Mouse (Mus musculus) cerebellum, adult 11 months (tissue): ENCODE data around the gene Nelfb.
"Not testable (repeated sequence)": the region's sequence is repeated elsewhere in the genome, so short reads cannot be mapped to it uniquely, and the experiment has no call there.

Experiments used
- DNase-seq: peaks from one replicate; pipeline ENCODE4 v3.0.0; 2022

The Nelfb gene

DNA sequence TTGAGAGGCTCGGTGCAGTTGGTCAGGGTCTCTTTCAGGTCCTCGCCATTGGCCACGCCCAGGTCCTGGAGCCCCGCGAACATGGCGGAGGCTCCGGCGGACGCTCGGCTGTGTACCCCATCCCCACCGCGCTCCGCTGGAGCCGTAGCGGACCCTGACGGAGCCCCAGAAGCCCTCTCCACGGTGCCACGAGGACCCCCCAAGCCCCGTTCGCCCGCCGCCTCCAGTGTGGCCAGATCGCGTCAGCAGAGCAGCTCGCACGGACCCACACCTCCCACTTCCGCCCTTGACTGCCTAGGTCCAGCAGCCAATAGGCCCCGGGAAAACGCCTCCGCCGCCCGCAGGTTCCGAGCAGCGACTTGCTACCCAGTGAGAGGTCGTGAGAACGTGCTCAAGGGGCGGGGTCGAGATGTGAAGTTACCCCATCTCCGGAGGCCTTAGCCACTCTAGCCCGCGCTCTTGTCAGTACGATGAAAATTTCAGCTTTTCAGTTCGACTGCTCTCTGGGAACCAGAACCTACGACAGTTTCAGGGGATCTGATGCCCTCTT lies at the start of gene Nelfb:
Gene Nelfb, minus strand, starts transcription at position 369 of the 550 bp plus-strand sequence.
- DNase-seq: peak; percentile 81

DNA sequence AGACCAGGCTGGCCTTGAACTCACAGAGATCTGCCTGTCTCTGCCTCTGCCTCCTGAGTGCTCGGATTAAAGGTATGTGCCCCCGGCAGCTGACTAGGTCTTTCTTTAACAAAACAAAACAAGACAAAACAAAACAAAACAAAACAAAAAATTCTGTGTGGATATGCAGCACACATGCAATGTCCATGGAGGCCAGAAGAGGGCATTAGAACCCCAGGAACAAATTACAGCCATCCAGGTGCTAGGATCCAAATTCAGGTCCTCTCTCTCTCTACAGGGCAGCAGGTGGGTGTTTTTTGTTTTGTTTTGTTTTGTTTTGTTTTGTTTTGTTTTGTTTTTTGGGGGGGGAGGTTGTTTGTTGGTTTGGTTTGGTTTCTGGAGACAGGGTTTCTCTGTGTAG lies 47.6 kb upstream of the Nelfb start:
- DNase-seq: no peak

DNA sequence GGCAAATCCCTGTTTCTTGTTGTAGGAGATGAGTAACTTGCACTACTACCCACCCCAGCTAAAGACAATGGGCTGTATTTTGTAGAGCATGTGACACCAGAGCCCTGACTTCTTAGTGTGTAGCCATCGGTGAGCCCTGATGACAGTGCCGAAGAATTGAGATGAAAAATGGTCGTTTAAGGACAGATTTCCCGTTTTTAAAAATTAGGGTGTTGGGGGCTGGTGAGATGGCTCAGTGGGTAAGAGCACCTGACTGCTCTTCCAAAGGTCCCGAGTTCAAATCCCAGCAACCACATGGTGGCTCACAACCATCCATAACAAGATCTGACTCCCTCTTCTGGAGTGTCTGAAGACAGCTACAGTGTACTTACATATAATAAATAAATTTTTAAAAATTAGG lies 46.0 kb upstream of the Nelfb start:
- DNase-seq: not testable (repeated sequence)

DNA sequence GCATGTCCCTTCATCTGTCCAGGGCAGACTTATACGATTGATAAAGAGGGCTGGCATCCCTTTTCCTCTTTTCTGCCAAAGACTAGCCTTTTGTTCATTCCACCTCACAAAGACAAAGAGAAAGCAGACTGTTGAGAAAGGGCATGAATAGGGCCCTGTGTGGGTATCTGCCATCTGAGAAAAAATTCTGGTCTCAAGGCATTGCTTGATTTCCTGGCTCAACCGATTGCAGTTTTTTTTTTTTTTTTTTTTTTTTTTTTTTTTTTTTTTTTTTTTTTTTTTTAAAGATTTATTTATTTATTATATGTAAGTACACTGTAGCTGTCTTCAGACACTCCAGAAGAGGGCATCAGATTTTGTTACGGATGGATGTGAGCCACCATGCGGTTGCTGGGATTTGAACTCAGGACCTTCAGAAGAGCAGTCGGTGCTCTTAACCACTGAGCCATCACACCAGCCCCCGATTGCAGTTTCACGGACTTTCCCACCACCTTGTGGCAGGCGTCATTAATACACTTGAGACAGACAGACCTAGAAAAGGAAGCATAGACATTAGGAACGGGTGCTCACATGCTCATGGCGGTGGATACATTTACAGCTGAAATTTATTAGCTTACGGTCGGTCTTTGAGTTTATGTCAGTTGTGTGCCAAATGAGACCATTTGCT lies 45.3 kb upstream of the Nelfb start:
- not testable (repeated sequence) for DNase-seq

DNA sequence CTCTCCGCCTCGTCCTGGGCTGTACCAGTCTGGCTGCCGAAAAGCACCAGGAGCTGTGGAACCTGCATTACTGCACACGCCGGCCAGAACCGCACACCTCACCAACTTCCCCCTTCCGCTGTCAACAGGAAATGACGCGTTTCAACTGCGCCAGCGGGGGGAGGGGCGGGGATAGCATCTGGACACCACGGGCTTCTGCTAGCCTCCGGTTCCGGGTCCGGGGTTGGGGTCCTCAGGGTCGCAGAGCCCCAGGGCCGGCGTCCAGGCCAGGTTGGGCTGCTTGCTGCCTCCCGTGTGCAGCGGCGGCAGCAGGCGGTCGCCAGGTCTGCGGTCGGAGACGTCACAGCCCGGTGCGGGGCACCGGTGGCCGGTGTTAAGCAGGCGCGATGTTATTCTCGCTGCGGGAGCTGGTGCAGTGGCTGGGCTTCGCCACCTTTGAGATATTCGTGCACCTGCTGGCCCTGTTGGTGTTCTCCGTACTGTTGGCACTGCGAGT lies 44.0 kb upstream of the Nelfb start, which contains the start of gene Tmem203:
Gene Tmem203, plus strand, starts transcription at position 156 of the 496 bp plus-strand sequence.
- peak; percentile 77 for DNase-seq

DNA sequence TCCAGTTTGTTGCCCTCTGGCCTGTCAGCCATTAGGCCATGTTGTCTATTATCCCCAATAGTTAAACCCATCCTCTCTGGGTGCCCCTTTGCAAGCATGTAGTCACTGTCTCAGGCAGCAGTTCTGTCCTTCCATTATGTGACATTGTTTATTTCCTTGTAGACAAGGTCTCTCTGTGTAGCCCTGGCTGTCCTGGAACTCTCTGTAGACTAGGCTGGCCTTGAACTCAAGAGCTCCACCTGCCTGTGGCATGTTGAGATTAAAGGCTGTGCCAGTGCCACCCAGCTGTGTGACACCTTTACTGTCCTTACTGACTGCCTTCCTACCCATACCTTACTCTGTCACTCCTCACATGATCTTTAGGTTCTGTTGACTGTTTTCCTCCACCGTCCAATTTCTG lies 41.0 kb upstream of the Nelfb start:
- no peak for DNase-seq

DNA sequence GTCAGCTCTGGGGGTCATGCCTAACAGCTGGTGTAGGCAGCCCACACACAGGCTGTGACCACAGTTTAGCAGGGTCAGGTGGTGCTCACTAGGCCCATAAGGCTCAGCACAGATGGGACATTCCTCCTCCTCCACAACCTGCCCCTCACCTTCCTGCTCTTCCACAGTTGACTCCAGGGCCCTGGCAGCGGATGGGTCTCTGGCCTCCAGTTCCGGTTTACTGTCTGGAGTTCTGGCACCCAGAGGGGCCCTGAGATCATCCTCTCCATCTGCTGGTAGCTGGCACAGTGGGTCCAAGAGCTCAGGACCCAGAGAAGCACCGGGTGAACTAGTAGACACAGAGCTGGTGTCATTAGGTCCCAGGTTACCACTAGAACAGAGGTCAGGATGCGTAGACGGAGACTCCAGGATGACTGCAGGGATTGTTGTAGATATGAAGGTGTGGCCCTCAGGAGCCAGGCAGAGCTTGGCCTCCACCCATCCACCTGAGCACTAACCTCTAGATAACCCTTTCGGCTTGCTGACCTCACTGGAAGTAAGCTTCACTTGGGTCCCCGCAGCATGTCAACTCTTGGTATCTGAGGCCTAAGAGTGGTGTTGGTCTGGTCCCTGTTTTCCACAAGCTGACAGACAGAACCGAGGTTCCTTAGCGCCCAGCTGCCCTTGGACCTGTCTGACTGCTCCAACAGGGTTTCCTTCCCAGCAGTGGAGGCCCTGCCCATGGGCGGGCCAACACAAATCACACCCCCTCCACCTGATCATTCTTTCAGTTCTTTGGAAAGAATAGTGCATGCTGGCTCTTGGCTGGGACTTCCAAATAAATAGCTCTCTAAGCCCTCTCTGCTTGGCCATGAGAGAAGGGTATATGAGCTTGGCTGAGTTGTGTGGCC lies 35.1 kb upstream of the Nelfb start, which contains the start of gene AL732309.1:
Gene AL732309.1, minus strand, starts transcription at position 681 of the 890 bp plus-strand sequence.
- no peak for DNase-seq

DNA sequence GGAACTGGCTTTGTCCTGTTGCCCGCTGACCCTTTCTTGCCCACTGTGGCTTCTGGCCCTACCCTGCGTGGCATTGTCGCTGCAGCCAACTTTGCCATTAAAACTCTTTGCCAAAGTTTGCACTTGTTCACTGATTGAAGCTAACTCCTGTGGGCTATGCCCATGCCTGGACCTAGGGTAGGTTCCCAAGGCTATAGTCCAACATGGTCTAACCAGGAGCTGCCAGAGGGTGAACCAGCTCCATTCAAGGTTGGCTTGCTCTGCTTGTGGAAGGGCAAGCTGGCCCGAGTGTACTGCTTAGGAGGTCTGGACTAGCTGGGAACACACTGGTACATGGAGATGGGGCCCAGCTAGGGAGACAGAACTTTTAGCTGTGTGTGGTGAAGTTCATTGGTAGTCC lies 32.9 kb upstream of the Nelfb start:
- DNase-seq: no peak

DNA sequence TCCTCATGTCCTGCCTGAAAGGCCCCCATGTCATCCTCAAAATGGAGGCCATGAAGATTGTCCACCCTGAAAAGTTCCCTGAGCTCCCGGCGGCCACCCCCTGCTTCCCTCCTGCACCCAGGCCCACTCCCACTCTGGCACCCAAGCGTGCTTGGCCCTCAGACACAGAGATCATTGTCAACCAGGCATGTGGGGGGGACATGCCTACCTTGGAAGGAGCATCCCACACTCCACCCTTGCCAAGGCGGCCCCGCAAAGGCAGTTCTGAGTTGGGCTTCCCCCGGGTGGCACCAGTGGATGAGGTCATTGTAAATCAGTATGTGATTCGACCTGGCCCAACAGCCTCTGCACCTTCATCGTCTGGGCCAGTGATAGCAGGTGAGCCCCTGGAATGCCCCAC lies 32.1 kb upstream of the Nelfb start:
- no peak for DNase-seq

DNA sequence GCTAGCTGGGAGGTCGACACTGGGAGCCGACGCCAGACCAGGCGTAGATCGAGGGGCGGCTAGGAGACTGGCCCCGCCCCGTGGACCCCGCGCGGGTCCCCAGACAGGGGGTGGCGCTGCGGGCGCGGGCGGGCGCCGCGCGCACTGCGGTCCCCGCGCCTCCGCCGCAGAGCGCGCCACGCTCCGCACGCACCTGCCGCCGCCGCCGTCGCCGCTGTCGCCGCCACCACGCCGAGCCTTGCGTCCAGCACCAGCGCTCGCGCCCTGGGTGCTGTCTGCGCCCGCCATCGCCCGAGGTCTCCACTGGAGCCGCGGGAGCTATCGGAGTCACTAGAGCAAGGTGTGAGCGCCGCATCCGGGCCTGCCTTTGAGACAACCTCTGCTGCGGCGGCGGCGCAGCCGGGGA lies 30.8 kb upstream of the Nelfb start, which contains the start of the genes Rnf208 and Cysrt1:
Gene Rnf208, plus strand, starts transcription at position 155 of the 406 bp plus-strand sequence.
Gene Cysrt1, minus strand, starts transcription at position 352 of the 406 bp plus-strand sequence.
- peak; percentile 53 for DNase-seq

DNA sequence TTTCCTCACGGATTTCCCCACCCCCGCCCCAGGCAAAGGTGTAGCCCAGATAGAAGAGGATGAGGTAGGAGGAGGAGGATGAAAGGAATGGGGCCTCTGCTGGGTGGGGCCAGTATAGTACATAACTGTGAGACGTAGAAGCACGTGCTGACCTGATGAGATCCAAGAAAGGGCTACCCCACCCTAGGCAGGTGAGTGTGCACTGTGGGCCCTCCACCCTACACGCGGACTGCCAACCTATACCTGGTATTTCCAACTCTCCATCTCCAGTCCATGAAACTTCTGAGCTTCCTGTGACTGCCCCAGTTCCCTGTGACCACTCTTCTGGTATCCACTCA lies 30.1 kb upstream of the Nelfb start:
- no peak for DNase-seq

DNA sequence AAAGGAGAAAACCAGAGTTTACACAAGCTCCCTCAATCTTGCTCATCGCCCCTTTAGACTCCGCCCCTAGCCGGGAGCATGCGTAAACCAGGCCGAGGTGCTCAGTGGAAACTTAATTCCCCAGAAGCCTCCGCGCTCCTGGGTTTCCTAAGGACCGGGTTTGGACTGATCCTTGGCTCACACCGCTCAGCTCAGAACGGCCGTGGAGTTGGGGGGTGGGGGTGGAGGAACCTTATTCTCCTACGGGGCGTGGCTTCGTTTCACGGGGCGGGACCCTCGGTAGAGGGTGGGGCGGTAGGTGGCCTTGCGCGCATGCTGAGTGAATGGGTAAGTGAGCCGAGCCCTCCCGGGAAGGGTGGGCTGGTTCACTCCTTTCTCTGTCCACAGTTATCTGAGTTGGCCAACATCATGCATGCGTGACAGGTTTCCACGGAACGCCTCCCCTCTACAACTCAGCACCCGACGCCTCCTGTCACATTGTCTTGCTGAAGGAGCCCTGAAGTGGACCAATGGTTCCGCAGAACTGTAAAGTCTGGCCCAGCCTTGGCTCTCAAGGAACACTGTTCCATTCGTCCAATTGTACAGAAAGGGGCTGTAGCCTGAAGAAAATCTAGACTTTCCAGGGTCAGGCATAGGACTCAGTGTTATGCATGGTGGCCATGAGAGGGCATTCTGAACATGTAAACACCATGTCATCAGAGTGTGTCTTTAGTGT lies 29.6 kb upstream of the Nelfb start:
- DNase-seq: peak; percentile 65

DNA sequence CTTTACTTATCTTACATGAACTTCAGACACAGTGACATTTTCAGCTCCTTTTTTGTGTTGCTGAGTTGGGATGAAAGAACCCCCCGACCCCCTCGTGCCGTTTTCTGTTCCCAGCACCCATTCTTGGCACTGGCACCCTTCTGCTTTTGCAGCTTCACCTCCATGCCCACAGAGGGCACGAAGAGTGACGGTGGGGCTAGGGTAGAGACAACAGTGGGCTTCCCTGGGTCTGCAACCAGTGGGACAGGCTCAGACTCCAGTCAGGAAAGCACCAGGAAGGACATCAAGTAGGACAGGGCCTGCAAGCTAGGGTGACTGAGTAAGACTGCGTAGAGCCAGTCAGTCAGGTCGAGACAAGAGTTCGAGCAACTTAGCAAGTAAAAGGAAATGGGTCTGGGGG lies 29.0 kb upstream of the Nelfb start:
- no peak for DNase-seq

DNA sequence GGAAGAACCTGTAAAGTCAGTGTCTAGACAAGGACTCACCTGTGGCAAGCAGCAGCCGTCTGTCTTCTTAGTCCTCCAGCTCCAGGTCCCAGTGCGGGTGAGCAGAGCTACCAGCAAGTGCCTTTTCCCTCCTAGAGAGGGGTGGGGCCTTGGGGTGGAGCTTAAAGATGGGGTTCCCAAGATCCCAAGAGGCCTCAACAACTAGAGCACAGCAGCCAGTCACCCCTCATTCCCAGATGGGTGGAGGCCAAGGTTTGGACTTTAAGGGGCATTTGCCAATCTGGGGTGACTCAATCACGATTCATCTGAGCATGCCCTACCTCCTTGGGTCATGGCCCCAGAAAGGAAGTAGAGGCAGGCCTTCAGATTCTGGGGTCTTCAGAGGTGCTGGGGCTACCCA lies 28.5 kb upstream of the Nelfb start:
- no peak for DNase-seq

DNA sequence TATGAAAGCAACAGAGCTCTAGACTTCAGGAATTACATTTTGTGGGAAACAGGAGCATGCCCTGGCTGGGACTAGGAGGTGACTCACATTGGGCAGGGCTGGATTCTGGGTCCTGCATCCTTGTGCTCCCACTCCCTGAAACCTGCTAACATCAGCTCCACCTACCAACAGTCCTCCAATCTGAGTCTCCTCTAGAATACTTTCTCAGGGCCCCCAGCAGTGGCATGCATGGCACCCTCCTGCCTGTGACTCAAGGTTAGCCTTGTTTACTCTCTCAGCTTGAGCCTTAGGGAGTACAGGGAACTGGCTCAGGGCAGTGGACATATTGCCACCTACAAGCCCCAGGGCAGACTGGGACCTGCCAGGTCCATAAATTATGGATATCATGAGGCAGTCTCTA lies 26.8 kb upstream of the Nelfb start:
- DNase-seq: no peak

DNA sequence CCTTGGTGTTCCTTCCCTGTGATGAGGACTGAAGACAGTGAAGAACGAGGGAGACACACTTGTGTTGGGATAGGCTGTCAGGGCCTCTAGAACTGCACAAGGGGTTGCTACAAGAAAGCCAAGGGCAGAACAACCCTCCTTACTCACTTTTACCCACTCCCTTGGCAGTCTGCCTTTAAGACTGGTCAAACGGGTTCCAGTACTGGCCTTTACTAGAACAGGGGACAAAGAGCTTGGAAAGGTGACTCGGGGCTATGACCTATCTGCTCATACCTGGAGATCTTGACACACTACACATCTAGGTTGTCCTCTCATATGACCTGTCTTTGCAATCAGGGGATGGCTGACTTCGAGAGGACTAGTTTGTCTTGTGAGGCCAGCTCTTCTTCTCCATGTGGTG lies 26.2 kb upstream of the Nelfb start:
- DNase-seq: no peak

DNA sequence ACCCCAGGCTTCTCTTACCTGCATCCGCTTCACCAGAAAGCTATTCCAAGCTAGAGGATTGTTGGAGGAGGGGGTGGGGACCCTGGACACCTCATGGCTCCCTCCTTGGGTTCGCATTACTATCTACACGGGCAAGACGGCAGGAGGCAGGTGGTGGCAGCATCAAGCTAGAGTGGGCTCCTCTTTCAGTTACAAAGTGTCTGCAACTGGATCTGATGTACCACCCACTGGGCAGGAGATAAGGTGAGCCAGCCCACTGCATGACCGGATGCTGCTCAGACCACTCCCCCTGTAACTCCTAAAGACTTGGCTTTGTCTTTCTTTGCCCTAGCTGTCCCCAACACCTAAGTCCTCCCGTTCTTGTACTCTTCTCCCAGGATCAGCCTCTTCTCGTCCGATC lies 25.3 kb upstream of the Nelfb start, which contains the start of gene Rnf224:
Gene Rnf224, minus strand, starts transcription at position 174 of the 400 bp plus-strand sequence.
- no peak for DNase-seq

DNA sequence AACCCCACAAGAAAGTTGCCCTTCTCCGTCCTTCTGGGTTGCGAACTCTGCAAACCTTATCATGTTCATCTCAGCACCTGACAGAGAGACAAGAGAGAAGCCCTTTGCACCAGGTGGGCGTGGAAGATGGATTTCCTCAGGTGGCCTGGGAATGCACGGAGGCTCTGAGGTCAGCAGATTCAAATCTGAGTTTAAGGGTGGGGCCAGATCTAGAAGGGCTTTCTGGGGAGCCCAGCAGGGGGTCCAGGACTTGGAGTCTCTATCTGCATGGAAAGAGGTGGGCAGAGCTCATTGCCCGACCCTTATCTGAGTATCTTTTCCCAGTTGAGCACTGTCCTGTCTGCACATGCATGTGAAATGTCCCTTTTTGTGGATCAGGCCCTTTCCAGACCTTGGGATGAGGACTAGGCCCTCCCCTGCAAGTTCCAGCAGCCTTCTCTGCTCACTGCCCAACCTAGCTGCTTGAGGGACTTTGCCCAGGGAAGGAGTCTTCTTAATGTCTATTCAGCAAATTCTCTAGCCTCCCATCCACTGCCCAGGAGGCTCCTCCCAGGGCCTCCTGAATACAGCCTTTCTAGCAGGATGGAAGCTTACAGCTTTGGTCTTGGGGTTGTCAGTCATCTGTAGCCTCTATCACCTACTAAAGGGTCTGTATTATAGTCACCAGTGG lies 23.4 kb upstream of the Nelfb start:
- DNase-seq: no peak

DNA sequence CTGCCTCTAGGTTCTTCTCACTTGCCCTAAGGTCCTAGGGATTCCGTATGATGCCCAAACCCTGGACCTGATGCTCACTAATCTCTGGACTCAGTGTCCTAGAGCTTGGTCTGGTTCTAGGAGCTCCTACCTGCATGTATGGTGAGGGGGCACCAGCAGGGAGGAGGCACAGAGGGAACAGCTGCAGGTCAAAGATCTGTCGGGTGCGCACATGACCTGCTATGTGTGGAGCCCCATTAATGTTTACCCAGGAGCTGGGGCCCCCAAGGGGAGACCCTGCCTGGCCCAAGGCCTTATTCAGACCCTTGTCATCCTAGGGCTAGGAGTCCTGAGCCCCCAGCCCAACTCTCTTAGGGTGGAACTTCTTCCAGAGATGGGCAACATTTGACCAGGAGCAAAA lies 22.8 kb upstream of the Nelfb start, which contains the start of gene Slc34a3:
Gene Slc34a3, minus strand, starts transcription at position 315 of the 400 bp plus-strand sequence.
- no peak for DNase-seq

DNA sequence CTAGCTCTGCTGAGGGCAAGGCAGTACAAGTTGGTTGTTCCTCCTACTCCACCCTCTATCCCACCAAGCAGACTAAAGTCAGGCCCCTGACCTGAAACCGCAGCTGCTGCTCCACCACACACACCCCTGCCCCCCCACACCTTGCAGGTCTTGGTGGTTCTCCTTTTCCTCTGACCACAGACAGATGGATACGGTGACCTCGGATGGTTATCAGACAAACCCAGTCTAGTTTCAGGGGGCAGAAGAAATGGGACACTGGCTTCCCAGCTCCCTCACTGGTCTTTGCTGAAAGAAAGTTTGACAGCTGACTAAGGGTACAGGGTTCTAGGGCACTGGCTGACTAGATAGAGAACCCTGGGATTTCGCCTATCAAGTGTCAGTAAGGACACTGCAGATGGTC lies 22.1 kb upstream of the Nelfb start:
- DNase-seq: no peak

DNA sequence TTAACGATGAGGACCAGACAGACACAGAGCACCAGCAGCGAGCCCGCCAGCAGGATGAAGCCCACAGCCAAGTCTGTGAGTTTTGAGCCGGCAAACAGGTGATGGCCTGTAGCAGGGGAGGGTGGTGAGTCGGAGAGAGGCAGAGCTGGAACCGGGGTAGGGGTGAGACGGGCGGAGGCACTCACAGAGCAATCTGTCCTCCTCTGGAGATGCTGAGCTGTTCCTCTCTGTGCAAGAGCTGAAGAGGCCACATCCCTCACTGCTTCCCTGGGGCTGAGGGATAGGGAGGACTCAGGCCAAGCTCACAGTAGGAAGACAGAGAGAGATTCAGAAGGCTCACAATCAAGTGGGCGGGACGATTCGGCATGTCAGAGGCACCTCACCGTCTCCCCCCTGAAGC lies 19.7 kb upstream of the Nelfb start:
- DNase-seq: no peak

DNA sequence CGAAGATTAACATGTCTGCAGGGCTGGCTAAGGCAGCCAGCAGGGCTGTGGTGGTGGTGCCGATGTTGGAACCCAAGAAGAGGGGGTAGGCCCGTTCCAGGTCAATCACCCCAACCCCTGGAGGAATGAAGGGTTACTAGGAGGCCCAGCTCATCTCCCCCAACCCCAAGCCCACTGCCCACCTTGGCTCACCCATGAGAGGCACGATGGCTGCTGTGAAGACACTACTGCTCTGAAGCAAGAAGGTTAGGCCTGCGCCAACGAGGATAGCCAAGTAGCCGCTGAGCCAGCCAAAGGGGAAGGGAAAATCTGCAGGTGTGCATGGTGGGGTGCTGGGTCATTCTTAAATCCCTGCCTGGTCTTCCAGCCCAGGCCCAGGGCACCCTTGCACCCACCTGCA lies 19.3 kb upstream of the Nelfb start:
- no peak for DNase-seq
